Mouse (Mus musculus) megakaryocyte, embryonic 14.5 days (primary cell): Measurements from ENCODE around the gene Srsf2. TPM values are rescaled to one million over a fixed set of nuclear protein-coding genes. Genes with fewer than 3 reads are reported as not detected.
"Not testable (repeated sequence)": the region's sequence is repeated elsewhere in the genome, so short reads cannot be mapped to it uniquely, and the experiment has no call there.

Experiments
- H3K27me3 ChIP-seq: replicated peaks from 2 replicates; pipeline ENCODE3; 2012; ENCODE audit warnings: inconsistent platforms
- H3K36me3 ChIP-seq: replicated peaks from 2 replicates; pipeline ENCODE3; 2012; ENCODE audit warnings: low read length, inconsistent platforms, mixed read lengths
- H3K4me1 ChIP-seq: 2 replicates; pipeline ENCODE4 v1.6.1; 2012; ENCODE audit warnings: inconsistent platforms
- H3K4me3 ChIP-seq: replicated peaks from 2 replicates; pipeline ENCODE3; 2012; ENCODE audit warnings: moderate library complexity, mild to moderate bottlenecking, inconsistent platforms
- H3K9me3 ChIP-seq: 2 replicates; pipeline ENCODE4 v1.6.1; 2012; ENCODE audit warnings: inconsistent platforms
- FLI1 ChIP-seq: IDR thresholded peaks from 2 replicates; pipeline ENCODE4 v1.6.1; 2012; ENCODE audit warnings: low read length, inconsistent platforms, mixed read lengths
- GATA1 ChIP-seq: IDR thresholded peaks from 3 replicates; pipeline ENCODE4 v1.6.1; 2012; ENCODE audit warnings: mixed read lengths, low read length, inconsistent platforms, borderline replicate concordance
- polyA plus RNA-seq: library from polyadenylated mRNA; stranded (reverse); fragments of >175 nt; gene quantifications from 2 replicates; pipeline ENCODE4 v1.2.3, GENCODE M21; 2012; ENCODE audit warnings: low replicate concordance; ENCODE audit not compliant: insufficient read depth

The Srsf2 gene
- polyA plus RNA-seq, 1 experiment, result 784 TPM

DNA sequence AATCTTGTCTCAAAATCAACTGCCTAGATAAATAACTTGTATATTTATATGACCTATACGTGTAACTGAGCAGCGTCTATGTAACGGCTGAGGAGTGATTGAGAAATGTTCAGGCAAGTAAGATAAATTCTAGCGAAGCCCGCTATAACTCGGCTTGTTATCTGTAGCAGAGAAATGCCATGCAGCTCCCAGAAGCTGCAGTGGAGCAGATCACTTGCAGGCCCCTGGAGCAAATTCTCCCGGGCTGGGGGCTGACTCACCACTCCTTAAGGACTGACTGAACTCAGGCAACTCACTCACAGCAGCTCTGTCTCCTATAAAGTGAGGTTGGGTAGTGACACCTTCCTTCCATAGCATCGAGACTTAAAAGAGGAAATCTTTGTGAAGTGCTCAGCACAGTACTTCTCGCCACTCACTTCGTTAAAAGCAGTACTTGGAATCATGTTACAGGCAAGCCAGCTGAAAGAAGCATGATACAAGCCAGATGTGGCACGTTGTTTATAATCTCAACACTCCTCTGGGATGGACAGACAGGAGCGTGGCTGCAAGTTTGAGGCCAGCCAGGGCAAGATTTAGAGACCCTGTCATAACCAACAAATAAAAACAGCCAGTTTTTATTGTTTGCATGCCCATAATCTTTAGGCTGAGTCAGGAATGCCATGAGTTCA lies 4.4 kb upstream of the Srsf2 start:
- H3K9me3 ChIP-seq, result no peaks in the 10 kb centered on the region
- H3K4me3 ChIP-seq, result no peak overlapping the region
- H3K27me3 ChIP-seq, result no peaks in the 10 kb centered on the region
- H3K36me3 ChIP-seq, result peaks cover 59% of the 10 kb centered on the region
- peaks cover 23% of the 10 kb centered on the region; the same call in 1 of the 2 replicates for H3K4me1 ChIP-seq
- TF ChIP-seq FLI1 (no peak), GATA1 (no peak)

DNA sequence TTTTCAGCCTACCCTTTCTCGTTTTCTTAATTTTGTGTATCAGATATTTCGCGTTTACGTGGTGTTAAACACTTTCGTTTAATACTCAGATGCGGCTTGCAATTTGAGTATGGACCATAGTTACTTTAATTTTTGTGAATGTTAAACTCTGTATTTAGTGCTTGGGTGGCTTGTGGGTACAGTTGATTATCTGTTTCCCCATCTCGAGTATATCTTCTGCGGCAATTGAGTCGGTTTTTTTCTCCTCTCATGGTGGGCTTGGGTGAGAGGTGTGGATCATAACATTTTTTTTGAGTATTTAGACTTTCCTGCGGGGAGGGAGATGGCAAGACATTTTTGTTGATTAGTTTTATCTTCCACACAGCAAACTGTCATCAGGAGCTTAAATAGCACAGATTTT lies 1.4 kb upstream of the Srsf2 start:
- Histone ChIP-seq H3K27me3 (no peaks in the 10 kb centered on the region), H3K4me1 (peaks cover 22% of the 10 kb centered on the region; the same call in 1 of the 2 replicates), H3K4me3 (peak overlapping the region; percentile 100), H3K9me3 (no peaks in the 10 kb centered on the region), H3K36me3 (peaks cover 49% of the 10 kb centered on the region)
- TF ChIP-seq FLI1 (no peak), GATA1 (no peak)

DNA sequence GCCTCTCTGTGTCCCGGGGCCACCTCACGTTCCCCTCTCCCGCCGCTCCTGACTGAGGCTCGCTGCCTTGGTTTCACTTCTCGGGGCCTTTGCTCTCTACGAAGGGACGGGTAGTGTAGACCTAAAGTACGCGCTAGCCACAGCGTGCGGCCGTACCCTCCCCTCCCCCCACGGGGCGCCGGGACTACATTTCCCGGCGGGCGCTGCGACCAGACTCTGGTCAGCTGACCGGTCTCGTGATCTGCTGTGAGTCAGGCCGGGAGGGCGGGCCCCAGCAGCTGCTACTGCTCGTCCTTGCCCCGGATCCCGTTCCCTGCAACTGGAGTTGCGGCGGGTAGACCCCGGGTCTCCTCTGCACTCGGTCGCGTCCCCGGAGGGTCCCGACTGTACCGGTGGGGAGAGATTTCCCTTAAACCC lies 626 bp upstream of the Srsf2 start:
- Histone ChIP-seq H3K36me3 (peaks cover 49% of the 10 kb centered on the region), H3K4me1 (peaks cover 25% of the 10 kb centered on the region; the same call in 1 of the 2 replicates), H3K9me3 (no peaks in the 10 kb centered on the region), H3K27me3 (no peaks in the 10 kb centered on the region), H3K4me3 (peak overlapping the region; percentile 100)
- TF ChIP-seq GATA1, result no peak
- no peak for TF ChIP-seq FLI1

DNA sequence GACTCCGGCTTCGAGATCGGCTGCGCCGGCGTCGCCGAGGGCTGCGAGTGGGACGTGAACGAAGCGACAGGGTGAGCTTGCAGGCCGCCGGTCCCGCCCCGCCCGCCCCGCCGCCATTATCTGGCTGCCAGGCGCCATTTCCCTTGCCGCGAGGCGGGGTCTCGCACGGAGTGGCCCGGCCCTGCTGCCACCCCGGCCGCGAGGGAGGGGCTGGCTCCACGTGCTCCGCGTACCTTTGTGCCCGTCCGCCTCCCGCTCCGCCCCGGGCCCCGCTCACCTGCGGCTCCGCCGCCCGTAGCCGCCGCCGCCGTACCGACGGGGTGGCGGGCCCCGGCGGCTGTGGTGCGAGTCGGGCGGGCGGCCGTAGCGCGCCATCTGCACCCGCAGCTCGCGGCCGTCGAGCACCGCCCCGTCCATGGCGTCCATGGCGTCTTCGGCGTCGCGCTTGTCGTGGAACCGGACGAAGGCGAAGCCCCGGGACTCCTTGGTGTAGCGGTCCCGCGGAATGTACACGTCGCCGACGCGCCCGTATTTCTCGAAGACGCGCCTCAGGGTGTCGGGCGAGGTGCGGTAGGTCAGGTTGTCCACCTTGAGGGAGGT lies 503 bp downstream of the Srsf2 start, which contains the start of gene Mfsd11:
Gene Mfsd11 (plus strand): TSS at position 150 of the 600 bp plus-strand sequence.
- Histone ChIP-seq H3K4me1 (peaks cover 36% of the 10 kb centered on the region), H3K9me3 (no peaks in the 10 kb centered on the region), H3K27me3 (no peaks in the 10 kb centered on the region), H3K4me3 (peak within 1 kb of the TSS; percentile 100), H3K36me3 (peaks cover 55% of the 10 kb centered on the region)
- no peak for TF ChIP-seq FLI1
- no peak for TF ChIP-seq GATA1

DNA sequence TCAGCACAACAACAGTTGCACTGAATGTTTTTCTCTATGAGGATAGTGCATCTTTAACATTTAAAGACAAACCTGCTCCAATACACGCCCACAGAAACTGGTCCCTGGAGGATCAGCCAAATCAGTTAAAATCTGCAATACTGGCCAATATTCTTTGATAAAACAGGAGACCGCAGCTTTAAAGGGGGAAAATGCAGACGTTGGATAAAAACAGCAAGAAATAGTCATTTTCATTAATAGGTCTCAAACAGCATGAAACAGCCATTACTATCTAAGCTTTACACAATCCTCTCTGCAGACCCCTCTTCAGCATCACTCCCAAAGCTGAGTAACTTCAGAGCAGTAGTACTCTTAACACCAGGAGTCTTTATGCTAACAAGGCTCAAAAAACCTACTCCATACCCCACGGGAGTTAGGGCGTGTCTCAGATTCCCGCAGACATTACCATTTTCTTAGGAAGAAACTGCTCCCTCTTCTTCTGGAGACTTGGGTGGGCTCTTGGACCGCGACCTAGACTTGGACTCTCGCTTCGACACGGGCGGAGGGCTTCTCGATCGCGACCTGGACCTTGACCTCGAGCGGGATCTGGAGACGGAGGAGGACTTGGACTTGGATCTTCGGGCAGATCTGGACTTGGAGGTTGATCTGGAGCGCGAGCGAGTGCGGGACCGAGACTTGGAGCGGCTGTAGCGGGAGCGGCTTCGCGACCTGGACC lies 1.2 kb downstream of the Srsf2 start:
- Histone ChIP-seq H3K36me3 (peaks cover 55% of the 10 kb centered on the region), H3K9me3 (no peaks in the 10 kb centered on the region), H3K27me3 (no peaks in the 10 kb centered on the region), H3K4me1 (peaks cover 42% of the 10 kb centered on the region), H3K4me3 (peak overlapping the region; percentile 100)
- TF ChIP-seq FLI1 (no peak), GATA1 (no peak)

DNA sequence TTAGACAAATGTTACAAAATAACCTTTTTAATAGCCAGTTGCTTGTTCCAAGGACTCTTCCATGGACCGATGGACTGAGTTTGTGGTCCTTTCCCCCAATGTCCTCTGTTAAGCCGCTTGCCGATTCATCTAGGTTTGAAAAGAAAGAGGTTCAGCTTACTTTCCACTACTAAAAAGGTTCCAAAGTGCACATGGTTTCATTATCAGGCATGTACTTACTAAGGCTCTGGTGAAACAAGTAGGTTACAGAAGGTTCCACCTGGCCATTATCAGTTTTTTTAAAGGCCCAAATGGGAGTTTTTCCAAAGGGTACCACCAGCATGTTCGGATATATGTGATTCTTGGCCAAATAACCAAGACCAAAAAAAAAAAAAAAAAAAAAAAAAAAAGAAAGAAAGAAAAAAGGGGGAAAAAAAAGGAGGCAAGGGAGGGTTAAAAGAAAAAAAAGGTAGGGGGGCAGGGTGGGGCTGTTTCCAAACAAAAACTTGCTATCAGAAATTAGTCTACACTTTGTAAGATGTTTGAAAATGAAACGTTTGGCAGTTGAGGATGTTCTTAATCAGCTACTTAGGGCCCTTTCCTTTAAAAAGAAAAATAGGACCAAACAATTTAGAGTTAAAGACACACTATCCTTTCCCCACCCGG lies 1.9 kb downstream of the Srsf2 start:
- TF ChIP-seq GATA1 (no peak), FLI1 (no peak)
- H3K4me1 ChIP-seq, result peaks cover 50% of the 10 kb centered on the region

DNA sequence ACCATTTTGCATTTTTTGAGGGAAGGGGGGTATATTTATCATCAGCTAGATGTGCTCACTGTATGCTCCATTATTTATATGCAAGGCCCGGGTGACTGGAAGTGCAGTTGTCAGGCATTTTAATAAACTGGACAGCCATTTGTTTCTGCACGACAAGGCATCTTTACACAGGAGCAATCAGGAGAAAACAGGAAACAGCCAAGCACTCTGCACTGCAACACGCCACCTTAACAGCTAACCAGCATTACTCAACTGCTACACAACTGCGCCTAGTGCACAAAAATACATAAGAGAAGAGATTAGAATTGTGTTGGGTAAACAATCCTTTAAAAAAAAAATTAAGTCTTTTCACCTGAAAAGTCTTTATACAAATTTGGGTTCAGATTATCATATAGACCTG lies 2.8 kb downstream of the Srsf2 start:
- Histone ChIP-seq H3K4me3 (peak overlapping the region; percentile 100), H3K4me1 (peaks cover 54% of the 10 kb centered on the region), H3K9me3 (no peaks in the 10 kb centered on the region), H3K27me3 (no peaks in the 10 kb centered on the region), H3K36me3 (peaks cover 57% of the 10 kb centered on the region)
- TF ChIP-seq GATA1, result no peak
- TF ChIP-seq FLI1, result no peak

More for the DNA sequence above, 1.9 kb downstream of the Srsf2 start:
- Histone ChIP-seq H3K4me3 (peak overlapping the region; percentile 100), H3K9me3 (no peaks in the 10 kb centered on the region), H3K27me3 (no peaks in the 10 kb centered on the region), H3K36me3 (peaks cover 56% of the 10 kb centered on the region)

DNA sequence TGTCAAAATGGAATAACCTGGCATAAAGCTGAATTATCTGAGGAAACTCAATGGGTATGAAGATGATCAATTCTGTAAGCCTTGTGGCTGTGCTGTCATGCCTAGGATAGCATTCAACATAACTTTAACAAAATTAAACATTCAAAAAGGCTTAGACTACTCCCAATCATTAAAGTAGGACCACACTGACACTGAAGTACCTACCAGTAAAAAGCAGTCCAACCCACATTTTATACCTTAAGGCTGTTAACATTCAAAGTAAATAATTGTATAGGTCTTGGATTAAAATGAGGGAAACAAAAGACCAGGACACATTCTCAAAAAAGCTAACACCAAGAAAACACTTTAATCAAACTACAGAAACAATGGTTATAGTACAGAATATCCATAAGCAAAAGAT lies 3.3 kb downstream of the Srsf2 start:
- Histone ChIP-seq H3K4me1 (peaks cover 51% of the 10 kb centered on the region), H3K4me3 (no peak overlapping the region), H3K27me3 (no peaks in the 10 kb centered on the region), H3K36me3 (peaks cover 57% of the 10 kb centered on the region), H3K9me3 (no peaks in the 10 kb centered on the region)
- TF ChIP-seq FLI1 (no peak), GATA1 (no peak)

DNA sequence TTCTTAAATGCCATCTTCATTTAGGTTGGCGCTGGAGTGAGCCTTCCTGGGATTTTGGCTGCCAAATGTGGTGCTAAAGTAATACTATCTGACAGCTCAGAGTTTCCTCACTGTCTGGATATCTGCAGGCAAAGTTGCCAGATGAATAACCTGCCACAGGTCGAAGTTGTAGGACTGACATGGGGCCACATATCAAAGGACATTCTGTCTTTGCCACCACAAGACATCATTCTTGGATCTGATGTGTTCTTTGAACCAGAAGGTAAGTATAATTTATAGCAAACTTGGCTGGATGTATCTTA lies 4.1 kb downstream of the Srsf2 start:
- H3K4me3 ChIP-seq, H3K27me3 ChIP-seq, H3K9me3 ChIP-seq: not testable (repeated sequence)
- Histone ChIP-seq H3K36me3 (peaks cover 57% of the 10 kb centered on the region), H3K4me1 (peaks cover 49% of the 10 kb centered on the region)
